Mouse (Mus musculus): ENCODE measurements around the gene Vsig10. TPM values are rescaled to one million over a fixed set of nuclear protein-coding genes. Genes with fewer than 3 reads are reported as not detected.

Gene Vsig10
- polyA plus RNA-seq (2012; rRNA removed): 17.2 and 20.8 TPM in 2 replicates

DNA sequence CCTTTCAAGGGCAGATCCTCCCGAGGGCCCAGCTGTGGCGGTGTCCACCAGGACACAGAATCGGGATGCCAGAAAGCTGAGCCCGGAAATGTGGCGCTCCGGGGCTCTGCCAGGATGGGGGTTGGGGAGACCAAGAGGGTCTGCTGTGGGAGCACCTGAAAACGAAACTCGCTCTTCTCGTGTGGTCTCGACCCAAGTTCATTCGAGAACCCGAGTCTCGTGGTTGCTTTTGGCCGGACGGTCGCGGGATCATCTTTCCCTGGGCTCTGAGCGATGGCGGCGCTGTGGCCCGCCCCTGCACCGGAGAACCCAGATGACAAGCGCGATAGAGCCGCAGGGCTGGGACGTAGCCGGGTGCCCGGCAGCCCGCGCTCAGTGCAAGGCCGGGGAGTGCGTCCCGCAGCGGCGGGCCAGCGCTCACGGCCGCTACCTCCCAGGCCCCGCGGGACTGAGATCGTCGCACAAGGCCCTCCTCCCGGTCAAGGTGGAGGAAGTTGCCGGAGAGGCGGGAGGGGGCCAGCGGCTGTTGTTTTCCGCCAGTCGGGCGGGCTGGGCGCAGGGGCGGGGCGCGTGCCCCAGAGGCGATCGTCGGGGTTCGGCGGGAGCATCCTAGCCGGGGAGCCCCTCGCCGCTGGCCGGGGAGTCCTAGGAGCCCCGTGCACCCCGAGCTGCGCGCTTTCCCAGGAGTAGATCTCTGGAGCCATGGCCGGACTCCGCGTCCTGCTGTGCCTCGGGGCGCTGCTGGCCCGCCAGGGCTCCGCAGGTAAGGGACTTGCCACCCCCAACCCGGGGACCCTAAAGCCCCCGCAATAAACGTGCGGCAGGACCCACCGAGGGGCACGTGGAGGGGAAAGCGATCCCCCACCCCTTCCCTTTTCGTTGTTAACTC is at the start of gene Vsig10:
Gene Vsig10 (plus strand): TSS at position 343 of the 889 bp plus-strand sequence.
- H3K27ac ChIP-seq (ENCODE audit: insufficient read depth, low read depth, low read length): peak within 1 kb of the TSS; percentile 71
- WGBS: under 1% methylated on average over 80 of the region's 81 CpGs
- H3K4me1 ChIP-seq (ENCODE audit: control insufficient read depth, insufficient read depth, low read length): no peaks in the 10 kb centered on the region
- H3K36me3 ChIP-seq (ENCODE audit: control insufficient read depth, insufficient read depth, low read length): no peaks in the 10 kb centered on the region
- peak; percentile 81 for DNase-seq
- peak within 1 kb of the TSS; percentile 89 for H3K4me3 ChIP-seq (ENCODE audit: insufficient read depth, low read depth, low read length)
- TF ChIP-seq POLR2A (IDR thresholded peaks at IDR 0.05; ENCODE audit: low read depth, low read length): no peak
- TF ChIP-seq CTCF (conservative IDR thresholded peaks at IDR 0.05; ENCODE audit: insufficient read depth, insufficient read length, low read depth, low read length): no peak
- H3K27me3 ChIP-seq (replicated peaks; ENCODE audit: control insufficient read depth, insufficient read depth, low read length): no peaks in the 10 kb centered on the region

DNA sequence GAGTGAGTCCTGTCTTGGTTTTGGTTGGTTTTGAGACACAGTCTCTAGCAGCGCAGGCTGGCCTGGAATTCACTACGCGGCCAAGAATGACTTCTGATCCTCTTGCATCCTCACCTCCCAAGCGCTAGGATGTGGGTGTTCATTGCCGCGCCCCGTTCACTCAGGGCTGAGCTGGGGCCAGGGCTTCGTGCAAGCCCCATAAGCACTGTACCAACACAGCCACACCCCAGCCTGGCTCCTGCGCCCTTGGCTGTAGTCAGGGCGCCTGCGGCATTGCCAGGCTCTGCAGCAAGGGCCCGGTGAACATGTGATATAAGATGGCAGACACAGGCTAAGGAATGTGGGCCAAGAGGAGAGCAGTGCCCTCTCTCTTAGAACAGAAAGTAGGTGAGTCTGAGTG is 49.5 kb upstream of the Vsig10 start:
- WGBS: 95% methylated on average over 12 of the region's 12 CpGs
- TF ChIP-seq POLR2A (IDR thresholded peaks at IDR 0.05; ENCODE audit: low read depth, low read length) (no peak), CTCF (conservative IDR thresholded peaks at IDR 0.05; ENCODE audit: insufficient read depth, insufficient read length, low read depth, low read length) (no peak)
- DNase-seq: no peak
- H3K27me3 ChIP-seq (replicated peaks; ENCODE audit: control insufficient read depth, insufficient read depth, low read length): no peaks in the 10 kb centered on the region
- no peaks in the 10 kb centered on the region for H3K36me3 ChIP-seq (ENCODE audit: control insufficient read depth, insufficient read depth, low read length)
- no peak overlapping the region for H3K4me3 ChIP-seq (ENCODE audit: insufficient read depth, low read depth, low read length)
- no peak overlapping the region for H3K27ac ChIP-seq (ENCODE audit: insufficient read depth, low read depth, low read length)
- H3K4me1 ChIP-seq (ENCODE audit: control insufficient read depth, insufficient read depth, low read length): no peaks in the 10 kb centered on the region

DNA sequence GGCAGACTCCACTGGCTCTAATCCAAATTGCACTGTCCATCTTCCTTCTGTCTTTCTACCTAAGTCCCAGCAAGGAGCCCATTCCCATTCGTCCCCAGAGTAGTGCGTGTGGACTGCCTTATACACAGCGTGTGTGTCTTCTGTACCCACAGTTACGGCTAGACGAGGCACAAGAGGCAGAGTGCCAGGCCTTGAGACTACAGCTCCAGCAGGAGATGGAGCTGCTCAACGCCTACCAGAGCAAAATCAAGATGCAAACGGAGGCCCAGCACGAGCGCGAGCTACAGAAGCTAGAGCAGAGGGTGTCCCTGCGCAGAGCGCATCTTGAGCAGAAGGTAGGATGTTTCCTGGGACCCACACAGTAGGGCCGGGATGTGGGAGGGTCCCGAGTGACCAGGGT is 46.9 kb upstream of the Vsig10 start:
- no peaks in the 10 kb centered on the region for H3K27me3 ChIP-seq (replicated peaks; ENCODE audit: control insufficient read depth, insufficient read depth, low read length)
- H3K27ac ChIP-seq (ENCODE audit: insufficient read depth, low read depth, low read length): no peak overlapping the region
- TF ChIP-seq POLR2A (IDR thresholded peaks at IDR 0.05; ENCODE audit: low read depth, low read length) (no peak), CTCF (conservative IDR thresholded peaks at IDR 0.05; ENCODE audit: insufficient read depth, insufficient read length, low read depth, low read length) (no peak)
- DNase-seq: no peak
- 93% methylated on average over 14 of the region's 14 CpGs for WGBS
- no peaks in the 10 kb centered on the region for H3K36me3 ChIP-seq (ENCODE audit: control insufficient read depth, insufficient read depth, low read length)
- H3K4me1 ChIP-seq (ENCODE audit: control insufficient read depth, insufficient read depth, low read length): no peaks in the 10 kb centered on the region
- H3K4me3 ChIP-seq (ENCODE audit: insufficient read depth, low read depth, low read length): no peak overlapping the region

- peaks cover 7% of the 10 kb centered on the region; the same call in 1 of the 2 replicates for H3K4me1 ChIP-seq (ENCODE audit: control insufficient read depth, insufficient read depth, low read length)
- H3K27ac ChIP-seq (ENCODE audit: insufficient read depth, low read depth, low read length): no peak overlapping the region
- H3K4me3 ChIP-seq (ENCODE audit: insufficient read depth, low read depth, low read length): no peak overlapping the region
- DNase-seq: no peak
- no peaks in the 10 kb centered on the region for H3K27me3 ChIP-seq (replicated peaks; ENCODE audit: control insufficient read depth, insufficient read depth, low read length)
- TF ChIP-seq POLR2A (IDR thresholded peaks at IDR 0.05; ENCODE audit: low read depth, low read length) (no peak), CTCF (conservative IDR thresholded peaks at IDR 0.05; ENCODE audit: insufficient read depth, insufficient read length, low read depth, low read length) (0 out of 2 replicates have a peak, but pooled peaks have one; percentile 1)
- no peaks in the 10 kb centered on the region for H3K36me3 ChIP-seq (ENCODE audit: control insufficient read depth, insufficient read depth, low read length)
- WGBS: 62% methylated on average over 5 of the region's 5 CpGs
Measured at GRCm38 (mm10) chr5:117274817-117275216, 44.1 kb upstream of the Vsig10 start.

- peaks cover 8% of the 10 kb centered on the region; the same call in 1 of the 2 replicates for H3K4me1 ChIP-seq (ENCODE audit: control insufficient read depth, insufficient read depth, low read length)
- H3K27me3 ChIP-seq (replicated peaks; ENCODE audit: control insufficient read depth, insufficient read depth, low read length): no peaks in the 10 kb centered on the region
- TF ChIP-seq POLR2A (IDR thresholded peaks at IDR 0.05; ENCODE audit: low read depth, low read length): no peak
- 0 out of 2 replicates have a peak, but pooled peaks have one; percentile 8 for TF ChIP-seq CTCF (conservative IDR thresholded peaks at IDR 0.05; ENCODE audit: insufficient read depth, insufficient read length, low read depth, low read length)
- 97% methylated on average over 6 of the region's 6 CpGs for WGBS
- H3K4me3 ChIP-seq (ENCODE audit: insufficient read depth, low read depth, low read length): no peak overlapping the region
- DNase-seq: no peak
- no peaks in the 10 kb centered on the region for H3K36me3 ChIP-seq (ENCODE audit: control insufficient read depth, insufficient read depth, low read length)
- H3K27ac ChIP-seq (ENCODE audit: insufficient read depth, low read depth, low read length): no peak overlapping the region
Measured at GRCm38 (mm10) chr5:117277784-117278183, 41.1 kb upstream of the Vsig10 start.

GRCm38 (mm10) chr5:117278809-117279668 is 39.8 kb upstream of the Vsig10 start:
- 42% methylated on average over 15 of the region's 15 CpGs for WGBS

More at GRCm38 (mm10) chr5:117278809-117279668, 39.8 kb upstream of the Vsig10 start:
- peak; percentile 93 for DNase-seq
- Histone ChIP-seq H3K4me3 (ENCODE audit: insufficient read depth, low read depth, low read length) (no peak overlapping the region), H3K27me3 (replicated peaks; ENCODE audit: control insufficient read depth, insufficient read depth, low read length) (no peaks in the 10 kb centered on the region), H3K4me1 (ENCODE audit: control insufficient read depth, insufficient read depth, low read length) (peaks cover 8% of the 10 kb centered on the region; the same call in 1 of the 2 replicates), H3K27ac (ENCODE audit: insufficient read depth, low read depth, low read length) (peak overlapping the region; percentile 65), H3K36me3 (ENCODE audit: control insufficient read depth, insufficient read depth, low read length) (no peaks in the 10 kb centered on the region)
- TF ChIP-seq POLR2A (IDR thresholded peaks at IDR 0.05; ENCODE audit: low read depth, low read length) (no peak), CTCF (conservative IDR thresholded peaks at IDR 0.05; ENCODE audit: insufficient read depth, insufficient read length, low read depth, low read length) (no peak)
